Mouse (Mus musculus) embryonic stem cell, embryonic (primary cell): ENCODE measurements at regions not wholly inside any gene's neighbourhood (a gene's known extent, or its start where the extent isn't known, plus 50 kb on each side); places are given as distances from the start of the nearest gene placed in this dataset.

Experiments
- CTCF ChIA-PET, 4 experiments: fragments of 300-600 bp in 2 of 4; fragments of 350-600 bp in 2 of 4; sonication (Branson Sonifier 250); formaldehyde crosslinking; loops; one replicate each; lab custom pipeline; 2022; ENCODE audit warnings: inconsistent platforms in 2 of 4; lab: Charles Lee
- POLR2A ChIA-PET, 4 experiments: fragments of 300-600 bp in 2 of 4; fragments of 350-600 bp in 2 of 4; sonication (Branson Sonifier 250); formaldehyde crosslinking; loops; one replicate each; lab custom pipeline; 2022; ENCODE audit warnings: antibody characterized with exemption in 4 of 4, inconsistent platforms in 1 of 4; lab: Charles Lee

DNA sequence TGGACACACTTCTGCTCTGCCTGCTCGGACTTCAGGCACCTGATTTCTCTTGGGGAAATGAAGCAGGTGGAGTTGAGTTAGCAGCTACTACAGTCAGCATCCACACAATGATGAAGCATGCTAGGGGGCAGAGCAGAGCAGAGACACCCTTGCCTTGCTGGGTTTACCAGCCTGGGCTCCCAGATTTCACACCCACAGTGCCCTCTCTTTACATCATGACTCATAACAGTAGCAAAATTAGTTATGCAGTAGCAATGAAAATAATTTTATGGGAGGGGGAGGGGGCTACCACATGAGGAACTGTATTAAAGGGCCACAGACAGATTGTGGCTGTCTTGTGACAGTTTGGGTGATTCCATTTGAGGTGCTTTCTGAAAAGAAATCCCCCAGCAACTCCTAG is 50.0 kb upstream of the Rflna start:
- CTCF ChIA-PET = interaction anchor here (0.6 to 2.0 kb wide), 7 partner anchors 9 to 416 kb away, joined by 3 to 7 read pairs (median 4); no protein-coding TSS in a partner anchor

More for the DNA sequence above, 50.0 kb upstream of the Rflna start:
- POLR2A ChIA-PET = interaction anchor here in 2 of 4 experiments (0.6 to 0.8 kb wide), 3 partner anchors 9 to 292 kb away, joined by 3 to 6 read pairs (median 3); no protein-coding TSS in a partner anchor
